Mouse (Mus musculus) liver, adult 2 months (tissue): ENCODE data around the gene Plcxd1. TPM values are rescaled to one million over a fixed set of nuclear protein-coding genes. Genes with fewer than 3 reads are reported as not detected.
"Not testable (repeated sequence)": the region's sequence is repeated elsewhere in the genome, so short reads cannot be mapped to it uniquely, and the experiment has no call there.

ENCODE experiments used
- DNase-seq: peaks from one replicate; pipeline ENCODE4 v3.0.0-alpha.2; 2011; ENCODE audit warnings: low read depth, low spot score; ENCODE audit errors: extremely low read depth
- H3K27ac ChIP-seq: fragments of 200-500 bp; replicated peaks from 2 replicates; pipeline ENCODE4 v1.5.1; 2012; ENCODE audit warnings: low read depth, mild to moderate bottlenecking, control low read depth, inconsistent platforms, low read length; ENCODE audit not compliant: insufficient read depth
- H3K27me3 ChIP-seq: fragments of 200-500 bp; 2 replicates; pipeline ENCODE4 v1.6.1; 2012; ENCODE audit warnings: mild to moderate bottlenecking, moderate library complexity, low read length, inconsistent platforms; ENCODE audit not compliant: control insufficient read depth, insufficient read depth
- H3K36me3 ChIP-seq: fragments of 200-500 bp; 2 replicates; pipeline ENCODE4 v1.6.1; 2012; ENCODE audit warnings: low read length, inconsistent platforms; ENCODE audit not compliant: control insufficient read depth, insufficient read depth
- H3K4me1 ChIP-seq: fragments of 200-500 bp; 2 replicates; pipeline ENCODE4 v1.6.1; 2011; ENCODE audit warnings: low read length; ENCODE audit not compliant: control insufficient read depth, insufficient read depth
- H3K4me3 ChIP-seq: fragments of 200-500 bp; 2 replicates; pipeline ENCODE4 v1.5.1; 2011; ENCODE audit warnings: low read depth, mild to moderate bottlenecking, control low read depth, low read length, moderate library complexity; ENCODE audit not compliant: insufficient read depth
- H3K79me2 ChIP-seq: fragments of 200-500 bp; 2 replicates; pipeline ENCODE4 v1.6.1; 2012; ENCODE audit warnings: inconsistent platforms, mild to moderate bottlenecking, low read length, moderate library complexity; ENCODE audit not compliant: control insufficient read depth, insufficient read depth
- H3K9ac ChIP-seq: fragments of 200-500 bp; 2 replicates; pipeline ENCODE4 v1.6.1; 2012; ENCODE audit warnings: low read depth, mild to moderate bottlenecking, control low read depth, inconsistent platforms, low read length
- CTCF ChIP-seq: fragments of 200-500 bp; IDR thresholded peaks from 2 replicates; pipeline ENCODE4 v1.5.1; 2011; ENCODE audit warnings: low read depth, low read length, control low read depth
- POLR2A ChIP-seq: fragments of 200-500 bp; IDR thresholded peaks from 2 replicates; pipeline ENCODE4 v1.6.1; 2011; ENCODE audit warnings: low read length, control low read depth; ENCODE audit not compliant: insufficient read depth; ENCODE audit errors: extremely low read depth
- WGBS: fragments of 180-500 bp; shearing (Covaris S2); methylation state at CpG from one replicate; pipeline ENCODE4 v1.1.7; 2018; 5-methylcytosine and 5-hydroxymethylcytosine counted together
- polyA plus RNA-seq: library from polyadenylated mRNA; depleted of rRNA; stranded (reverse); fragments of >200 nt; gene quantifications from 2 replicates; pipeline ENCODE4 v1.2.3, GENCODE M21; 2012; rRNA removed
- total RNA-seq: library from RNA; depleted of rRNA; stranded (reverse); fragments of >200 nt; gene quantifications from 2 replicates; pipeline ENCODE4 v1.2.3, GENCODE M21; 2014; rRNA removed

Plcxd1 gene
- total RNA-seq (0.13 and 0.92 TPM in 2 replicates), polyA plus RNA-seq (0.62 and 2.0 TPM in 2 replicates)

- H3K4me1 ChIP-seq = peaks cover 11% of the 10 kb centered on the region
- peak within 1 kb of the TSS; percentile 8; the same call in 1 of the 2 replicates for H3K9ac ChIP-seq
- no peaks in the 10 kb centered on the region for H3K79me2 ChIP-seq
- H3K36me3 ChIP-seq = peaks cover 9% of the 10 kb centered on the region; the same call in 1 of the 2 replicates
- H3K4me3 ChIP-seq = peak within 1 kb of the TSS; percentile 49; the same call in 1 of the 2 replicates
- TF ChIP-seq CTCF (no peak), POLR2A (no peak)
- no peak within 1 kb of the TSS for H3K27ac ChIP-seq
- DNase-seq = peak; percentile 61
- H3K27me3 ChIP-seq = no peaks in the 10 kb centered on the region
- 22% methylated on average over 25 of the region's 25 CpGs for WGBS
Measured at GRCm38 (mm10) chr5:110099656-110100580, at the start of gene Plcxd1. TSS of gene Plcxd1 (plus strand) at chr5:110099969.

DNA sequence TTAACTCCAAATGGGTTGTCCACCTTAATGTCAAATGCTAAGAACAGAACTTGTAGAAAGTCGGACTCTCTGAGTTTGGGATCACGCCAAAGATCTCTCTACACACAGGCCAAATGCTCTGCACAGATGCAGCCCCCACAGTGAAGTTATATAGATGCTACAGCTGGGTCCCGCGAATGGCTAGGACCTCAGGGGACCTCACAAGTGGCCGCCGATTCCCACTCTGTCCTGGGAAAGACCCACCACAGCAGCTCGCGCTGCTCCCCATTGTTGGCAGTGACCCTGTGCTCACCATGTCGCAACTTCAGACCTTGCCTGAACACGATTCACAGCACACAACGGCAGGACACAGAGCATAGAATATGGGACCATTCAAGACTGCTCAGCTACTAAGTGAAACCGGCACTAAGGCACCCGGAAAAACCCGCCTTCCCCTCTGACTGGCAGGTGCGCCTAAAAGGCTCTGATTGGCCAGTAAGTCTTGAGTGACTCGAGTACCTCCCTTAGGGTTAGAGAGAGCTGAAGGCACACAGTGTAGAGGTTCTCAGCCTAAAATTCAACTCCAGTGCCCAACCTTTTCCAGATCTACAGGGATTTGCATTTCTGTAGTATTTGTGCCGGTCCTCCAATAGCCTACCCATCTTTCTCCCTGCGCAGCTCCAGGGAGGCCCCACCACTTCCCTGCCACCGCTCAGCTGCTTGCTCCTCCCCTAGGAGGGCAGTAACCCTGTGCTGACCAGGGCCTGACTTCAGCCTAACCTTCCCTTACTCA is 41.9 kb upstream of the Plcxd1 start:
- peak overlapping the region; percentile 75 for H3K9ac ChIP-seq
- no peaks in the 10 kb centered on the region for H3K36me3 ChIP-seq
- TF ChIP-seq CTCF = no peak
- TF ChIP-seq POLR2A = no peak
- H3K27me3 ChIP-seq = no peaks in the 10 kb centered on the region
- WGBS = 2% methylated on average over 19 of the region's 19 CpGs
- H3K4me1 ChIP-seq = peaks cover 2% of the 10 kb centered on the region; the same call in 1 of the 2 replicates
- H3K4me3 ChIP-seq = peak overlapping the region; percentile 79
- H3K79me2 ChIP-seq = no peaks in the 10 kb centered on the region
- DNase-seq = peak; percentile 85
- peak overlapping the region; percentile 49; the same call in 1 of the 2 replicates for H3K27ac ChIP-seq

- WGBS = 87% methylated on average over 2 of the region's 2 CpGs
- not testable (repeated sequence) for H3K4me1 ChIP-seq, H3K4me3 ChIP-seq, H3K36me3 ChIP-seq, H3K9ac ChIP-seq, DNase-seq, H3K79me2 ChIP-seq, H3K27me3 ChIP-seq, H3K27ac ChIP-seq
Measured at GRCm38 (mm10) chr5:110072413-110072812, 27.4 kb upstream of the Plcxd1 start, which contains the start of gene Gm17655. TSS of gene Gm17655 (minus strand) at chr5:110072513.

GRCm38 (mm10) chr5:110082961-110083360 is 16.8 kb upstream of the Plcxd1 start:
- TF ChIP-seq CTCF = no peak
- no peak for TF ChIP-seq POLR2A
- no peaks in the 10 kb centered on the region for H3K27me3 ChIP-seq
- H3K9ac ChIP-seq = no peak overlapping the region
- WGBS = 79% methylated on average over 4 of the region's 4 CpGs
- H3K27ac ChIP-seq = no peak overlapping the region
- DNase-seq = no peak
- no peaks in the 10 kb centered on the region for H3K79me2 ChIP-seq
- H3K36me3 ChIP-seq = peaks cover 7% of the 10 kb centered on the region
- no peaks in the 10 kb centered on the region for H3K4me1 ChIP-seq
- no peak overlapping the region for H3K4me3 ChIP-seq

DNA sequence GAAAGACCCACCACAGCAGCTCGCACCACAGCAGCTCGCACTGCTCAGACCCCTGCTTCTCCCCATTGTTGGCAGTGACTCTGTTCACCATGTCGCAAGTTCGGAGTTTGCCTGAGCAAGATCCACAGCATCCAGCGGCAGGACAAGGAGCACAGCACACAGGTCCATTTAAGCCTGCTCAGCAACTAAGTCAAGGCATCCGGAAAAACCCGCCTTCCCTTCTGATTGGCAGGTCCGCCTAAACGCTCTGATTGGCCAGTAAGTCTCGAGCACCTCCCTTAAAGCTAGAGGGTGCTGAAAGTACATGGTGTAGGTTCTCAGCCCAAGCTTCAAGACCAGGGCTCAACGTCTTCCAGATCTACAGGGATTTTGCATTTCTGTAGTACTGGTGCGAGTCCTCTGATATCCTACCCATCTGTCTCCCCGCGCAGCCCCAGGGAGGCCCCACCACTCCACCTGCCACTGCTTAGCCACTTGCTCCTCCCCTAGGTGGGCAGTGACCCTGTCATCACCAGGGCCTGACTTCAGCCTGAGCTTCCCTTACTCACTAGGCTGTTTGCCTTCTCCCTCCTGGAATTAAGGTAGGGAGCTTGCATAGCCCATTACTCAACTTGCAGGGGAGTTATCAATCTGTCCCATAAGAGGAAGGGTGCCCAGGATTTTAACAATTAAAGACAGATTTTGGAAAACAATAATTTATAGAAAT is 13.5 kb upstream of the Plcxd1 start:
- Histone ChIP-seq H3K9ac (no peak overlapping the region), H3K27me3 (no peaks in the 10 kb centered on the region), H3K4me1 (no peaks in the 10 kb centered on the region), H3K27ac (no peak overlapping the region), H3K4me3 (no peak overlapping the region), H3K79me2 (no peaks in the 10 kb centered on the region), H3K36me3 (no peaks in the 10 kb centered on the region; the same call in 1 of the 2 replicates)
- no peak for DNase-seq
- 57% methylated on average over 14 of the region's 14 CpGs for WGBS
- TF ChIP-seq POLR2A (no peak), CTCF (no peak)
